8 mouse cellular contexts compared by ENCODE assay signal in genomic region chr13:28757846-28758522, GRCm38 (mm10).
A peak's percentile ranks its signal among the peaks of the same experiment; 100 is the strongest.
DNase-seq lines count a peak whose midpoint lies in the region; ATAC-seq and TF ChIP-seq lines count a peak whose summit lies in the region.

No protein-coding gene starts in this region.

- H3K4me2 ChIP-seq in hindbrain, embryonic 11.5 days (replicated peaks; ENCODE audit: low read depth, low read length), result peak overlapping the region; percentile 26

- peaks cover 1% of the 10 kb centered on the region for H3K4me1 ChIP-seq in bone marrow, adult 2 months (ENCODE audit: control insufficient read depth, insufficient read depth, low read length)
- peaks cover 14% of the 10 kb centered on the region for H3K4me1 ChIP-seq in hindbrain, embryonic 11.5 days (replicated peaks; ENCODE audit: control insufficient read depth, insufficient read depth, low read length)

- DNase-seq in CD4-positive helper T cell, adult 2 months (ENCODE audit: low read depth, low spot score), result peak; percentile 57
- peak; percentile 61 to 69 for DNase-seq in frontal cortex, postnatal 14 days (ENCODE audit: low spot score in 2 of 2)
- peak; percentile 54 for DNase-seq in hindbrain, embryonic 11.5 days (ENCODE audit: low spot score)
- DNase-seq in left cerebral cortex, adult 18-20 months (ENCODE audit: low spot score in 2 of 2), result peak; percentile 61 to 79
- DNase-seq in lung, postnatal 25 days (ENCODE audit: low spot score), result peak; percentile 86
- DNase-seq in retina, postnatal 1 day, result peak; percentile 60
- peak; percentile 85 to 92 for DNase-seq in thymus, postnatal 36 days

- 5% methylated on average over 13 of the region's 13 CpGs for WGBS in bone marrow, adult 2 months
- WGBS in hindbrain, embryonic 11.5 days, result 2% methylated on average over 13 of the region's 13 CpGs

- no peaks in the 10 kb centered on the region for H3K36me3 ChIP-seq in hindbrain, embryonic 11.5 days (ENCODE audit: control insufficient read depth, insufficient read depth, low read length)

- H3K27ac ChIP-seq in bone marrow, adult 2 months (ENCODE audit: control insufficient read depth, insufficient read depth, low read depth, low read length, poor library complexity), result peak overlapping the region; percentile 76
- peak overlapping the region; percentile 72 for H3K27ac ChIP-seq in hindbrain, embryonic 11.5 days (ENCODE audit: low read depth, low read length)

- peak overlapping the region; percentile 49 for H3K4me3 ChIP-seq in bone marrow, adult 2 months (replicated peaks; ENCODE audit: control insufficient read depth, low read depth, low read length)
- H3K4me3 ChIP-seq in hindbrain, embryonic 11.5 days (ENCODE audit: low read depth, low read length), result peak overlapping the region; percentile 10; the same call in 1 of the 2 replicates

- H3K27me3 ChIP-seq in hindbrain, embryonic 11.5 days (ENCODE audit: control insufficient read depth, insufficient read depth, low read length), result no peaks in the 10 kb centered on the region

- TF ChIP-seq POLR2A in bone marrow, adult 2 months (IDR thresholded peaks at IDR 0.05; ENCODE audit: borderline replicate concordance, control insufficient read depth, low read depth, low read length), result 0 out of 2 replicates have a peak, but pooled peaks have one; percentile 40

- no peaks in the 10 kb centered on the region for H3K9me3 ChIP-seq in hindbrain, embryonic 11.5 days (ENCODE audit: control insufficient read depth, low read length)

- H3K9ac ChIP-seq in hindbrain, embryonic 11.5 days (ENCODE audit: low read depth, low read length), result 0 out of 2 replicates have a peak overlapping the region, but pooled peaks have one; percentile 32

- peak; percentile 71 for ATAC-seq in hindbrain, embryonic 11.5 days (ENCODE audit: low FRiP score)

- no peak for TF ChIP-seq CTCF in bone marrow, adult 2 months (IDR thresholded peaks at IDR 0.05; ENCODE audit: control insufficient read depth, insufficient read depth, low read length)

Comparison
In these comparisons a context has a peak if more than half of its experiments do, and no peak if none do; other contexts are left out.
1. Peak in every context shown above with its lines: DNase-seq, ATAC-seq, H3K4me3 ChIP-seq and H3K27ac ChIP-seq.